Mouse (Mus musculus) frontal cortex, postnatal 36 days (tissue): ENCODE measurements around the gene E130114P18Rik.

Experiments used
- DNase-seq, 2 experiments: peaks; one replicate each; pipeline ENCODE4 v3.0.0; 2022; ENCODE audit warnings: low spot score in 2 of 2

The E130114P18Rik gene

DNA sequence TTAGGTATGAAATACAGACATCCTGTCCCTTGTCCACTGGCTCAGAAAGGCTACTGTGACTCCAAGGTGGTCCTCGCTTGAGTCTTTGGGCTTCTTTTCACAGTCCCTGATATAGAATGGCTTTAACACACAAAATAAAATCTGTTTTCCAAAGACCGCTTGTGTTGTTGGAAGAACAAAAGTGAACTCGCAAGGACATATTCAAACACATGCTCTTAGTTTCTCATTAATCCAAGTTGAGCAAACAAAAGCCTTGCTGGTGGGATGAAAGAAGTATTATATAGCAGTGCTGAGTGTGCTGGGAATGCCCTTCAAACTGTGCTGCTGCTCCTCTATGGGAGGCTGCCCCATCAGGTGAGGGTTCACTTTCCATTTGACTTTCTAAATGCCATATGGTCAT, 169.7 kb downstream of the E130114P18Rik start:
- no peak for DNase-seq

DNA sequence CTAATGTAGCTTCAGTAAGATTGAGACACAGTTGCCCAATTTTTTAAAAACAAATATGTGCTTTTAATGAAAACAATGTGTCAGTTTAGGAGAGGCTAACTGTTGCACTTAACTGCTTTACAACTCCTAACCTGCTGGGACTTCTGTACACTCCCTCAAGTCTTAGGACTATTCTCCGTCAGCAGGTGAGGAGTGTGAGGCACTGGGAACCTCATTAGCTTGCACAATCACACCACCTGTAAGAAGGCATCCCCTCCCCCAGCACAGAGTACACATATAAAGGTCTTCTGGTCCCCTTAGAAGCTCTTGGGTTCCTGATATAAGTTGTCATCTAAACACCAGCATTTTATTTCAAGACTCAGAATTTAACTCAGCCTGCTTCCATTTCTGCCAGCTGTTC, 170.7 kb downstream of the E130114P18Rik start:
- no peak for DNase-seq

DNA sequence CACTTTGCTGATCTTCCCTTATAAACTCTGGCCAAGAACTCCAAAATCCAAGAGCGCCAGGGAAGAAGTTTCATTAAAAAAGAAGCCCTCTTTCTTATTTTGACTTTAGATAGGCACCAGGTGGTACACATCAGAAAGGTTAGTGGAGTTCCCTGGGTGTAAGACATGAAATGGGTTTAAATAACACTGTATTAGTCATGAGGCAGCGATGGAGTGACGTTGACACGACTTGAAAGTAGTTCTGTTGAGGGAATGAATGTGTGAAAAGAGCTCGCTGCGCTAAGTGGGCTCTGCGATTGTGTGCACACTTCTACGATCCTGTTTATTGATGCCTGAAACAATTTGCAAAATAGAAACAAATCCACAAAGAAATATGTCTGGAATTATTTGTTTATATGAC, 171.4 kb downstream of the E130114P18Rik start:
- DNase-seq, result no peak

DNA sequence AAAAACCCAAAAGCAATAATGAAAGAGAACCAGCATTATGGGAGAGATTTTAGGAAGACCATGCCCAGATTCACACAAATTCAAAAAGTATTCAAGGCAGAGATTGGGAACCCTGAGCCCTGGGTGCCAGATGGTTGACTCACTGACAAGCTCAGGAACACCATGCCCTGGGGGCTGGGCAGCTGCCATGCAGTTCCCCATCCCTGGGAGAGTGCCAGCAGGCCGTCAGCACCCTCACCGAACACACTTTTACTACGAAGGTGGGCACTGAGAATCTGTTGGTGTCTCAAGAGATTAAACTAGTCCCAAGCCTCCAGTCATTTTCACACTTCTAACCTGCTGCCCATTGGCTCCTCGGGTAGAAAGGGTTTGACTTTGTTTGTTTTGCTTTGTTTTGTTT, 175.3 kb downstream of the E130114P18Rik start:
- DNase-seq, result no peak

DNA sequence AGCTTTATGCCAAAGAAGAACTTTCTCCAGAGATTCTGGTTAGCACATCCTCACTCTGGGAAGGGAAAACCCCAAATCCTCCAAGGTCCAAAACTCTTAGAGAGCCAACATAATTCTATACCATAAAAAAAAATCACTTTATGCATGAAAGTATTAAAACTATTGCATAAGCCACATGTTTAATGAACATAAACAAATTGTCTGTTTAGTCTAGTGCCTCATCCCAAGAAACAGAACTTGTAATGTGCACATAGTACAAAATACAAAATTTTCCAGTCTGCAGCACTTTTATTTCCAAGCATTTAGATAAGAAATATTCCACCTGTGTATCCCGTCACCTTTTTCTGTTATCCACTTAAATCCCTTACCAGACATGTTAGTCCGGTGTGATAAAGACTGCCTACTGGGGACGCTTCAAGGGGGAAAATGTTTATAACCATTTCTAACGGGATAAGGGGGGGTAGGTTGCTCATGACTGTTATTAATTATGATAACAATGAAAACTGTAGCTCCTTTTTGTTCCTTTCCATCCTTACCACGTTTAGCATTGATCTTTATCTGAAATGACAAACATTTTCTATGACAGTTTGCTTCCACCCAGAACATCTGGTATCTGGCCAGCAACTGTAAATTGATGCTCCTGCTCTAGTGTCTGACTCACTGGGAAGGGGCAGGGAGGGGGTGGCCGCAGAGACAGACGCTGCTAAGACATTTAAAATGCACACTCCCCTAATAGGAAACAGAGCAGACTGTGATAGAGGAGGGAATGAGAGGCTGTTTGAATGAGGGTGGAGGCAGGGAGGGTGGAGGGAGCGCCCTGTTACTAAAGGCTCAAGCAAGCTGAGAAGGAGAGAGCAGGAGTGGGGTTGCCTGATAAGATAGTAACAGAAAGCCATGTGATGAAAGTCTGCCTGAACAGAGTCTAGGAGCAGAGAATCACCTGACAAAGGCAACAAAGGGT, 176.7 kb downstream of the E130114P18Rik start:
- DNase-seq, result no peak

DNA sequence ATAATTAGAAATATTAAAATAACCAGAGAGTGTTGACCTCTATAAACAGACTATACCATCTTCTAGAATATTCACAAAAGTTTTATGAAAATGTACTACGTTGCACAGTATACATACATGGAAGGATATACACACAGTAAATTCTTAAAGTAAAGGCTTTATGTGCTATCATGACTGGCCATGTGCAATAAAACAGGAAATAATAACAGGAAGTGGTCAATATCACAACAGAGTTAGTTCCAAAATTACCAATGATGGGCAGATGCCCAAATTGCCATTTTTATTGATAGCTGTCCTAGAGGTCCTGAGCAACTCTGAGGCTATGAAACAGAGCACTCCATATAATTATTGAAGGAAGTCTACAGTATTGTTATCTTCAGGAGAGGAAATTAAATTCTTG, 180.4 kb downstream of the E130114P18Rik start:
- DNase-seq, result no peak

DNA sequence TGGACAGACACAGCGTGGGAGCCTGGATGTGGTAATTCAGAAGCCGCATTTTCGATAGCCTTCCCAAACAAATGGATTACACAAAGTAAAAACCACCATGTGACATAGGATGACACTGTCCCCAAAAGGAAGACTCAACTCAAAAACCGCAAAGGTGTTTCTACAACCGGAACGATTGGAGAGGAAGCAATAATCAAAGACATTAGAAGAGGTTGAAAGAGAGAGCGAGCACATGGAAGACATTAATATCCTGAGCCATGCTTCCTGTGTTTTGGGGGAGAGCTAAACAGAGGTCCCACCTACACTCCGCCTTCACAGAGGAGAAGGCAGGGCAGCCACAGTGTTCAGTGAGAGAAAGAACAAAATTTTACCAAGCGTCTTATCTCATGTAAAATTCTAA, 181.5 kb downstream of the E130114P18Rik start:
- no peak for DNase-seq

DNA sequence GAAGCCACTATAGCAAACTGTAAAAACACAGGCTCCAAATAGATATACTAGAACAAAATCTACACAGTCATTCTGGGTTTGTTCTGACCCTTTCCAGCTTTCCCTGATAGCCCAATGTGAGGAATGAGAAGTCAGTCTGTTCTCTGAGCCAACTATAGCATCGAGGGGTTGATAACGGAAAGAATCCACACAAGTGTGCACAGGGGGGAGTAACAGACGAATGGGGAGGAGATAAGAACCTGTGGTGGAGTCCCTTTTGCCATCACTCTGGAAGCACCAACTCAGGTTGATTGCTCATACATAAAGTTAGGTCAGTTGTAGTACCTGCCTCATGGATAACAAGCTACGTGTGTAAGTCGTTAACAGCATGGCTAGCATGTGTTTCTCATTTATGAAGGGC, 184.0 kb downstream of the E130114P18Rik start:
- no peak for DNase-seq

DNA sequence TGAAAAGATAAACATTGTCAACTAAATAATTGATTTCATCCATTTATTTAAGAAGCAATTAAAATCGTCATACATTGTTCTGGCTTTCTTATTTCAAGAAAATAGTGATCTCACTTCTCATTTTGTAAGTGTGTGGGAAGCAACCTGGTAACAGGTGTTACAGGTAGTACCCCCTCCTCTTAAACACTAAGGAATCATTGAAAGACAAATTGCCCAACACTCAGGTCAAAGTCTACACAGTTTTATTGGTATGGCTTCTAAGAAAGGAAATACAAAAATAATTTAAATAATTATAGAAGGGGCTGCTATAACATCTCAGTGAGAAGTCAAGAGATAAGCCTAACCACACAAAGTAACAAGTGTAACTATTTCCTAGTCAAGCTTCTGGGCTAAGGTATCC, 188.1 kb downstream of the E130114P18Rik start:
- DNase-seq, result no peak

DNA sequence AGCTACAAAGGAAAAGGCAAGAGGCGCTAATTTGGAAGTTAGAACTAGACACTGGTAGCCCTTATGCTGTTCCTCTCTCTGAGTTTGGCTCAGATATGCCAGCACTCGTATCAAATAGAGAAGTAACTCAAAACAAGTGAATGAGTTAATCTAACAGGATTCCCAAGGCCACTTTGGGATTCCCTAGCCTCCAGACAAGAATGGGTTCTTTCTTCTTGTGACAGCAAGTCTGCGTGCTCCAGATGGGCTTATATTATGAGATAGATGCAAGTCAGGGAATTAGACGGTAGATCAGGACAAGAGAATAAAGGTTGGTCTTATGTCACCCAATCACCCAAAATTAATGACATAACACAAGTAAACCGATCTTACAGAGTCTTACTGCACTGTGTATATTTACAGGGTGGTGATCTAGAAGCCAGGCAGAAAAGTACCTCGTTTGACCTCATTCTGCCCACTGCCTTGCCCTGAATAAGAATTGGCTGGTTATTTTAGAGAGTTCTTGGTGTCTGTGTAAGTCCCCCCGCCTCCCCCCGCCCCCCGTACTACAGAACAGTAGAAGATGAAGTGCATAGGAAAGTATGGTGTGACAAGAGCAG, 190.4 kb downstream of the E130114P18Rik start:
- no peak for DNase-seq

DNA sequence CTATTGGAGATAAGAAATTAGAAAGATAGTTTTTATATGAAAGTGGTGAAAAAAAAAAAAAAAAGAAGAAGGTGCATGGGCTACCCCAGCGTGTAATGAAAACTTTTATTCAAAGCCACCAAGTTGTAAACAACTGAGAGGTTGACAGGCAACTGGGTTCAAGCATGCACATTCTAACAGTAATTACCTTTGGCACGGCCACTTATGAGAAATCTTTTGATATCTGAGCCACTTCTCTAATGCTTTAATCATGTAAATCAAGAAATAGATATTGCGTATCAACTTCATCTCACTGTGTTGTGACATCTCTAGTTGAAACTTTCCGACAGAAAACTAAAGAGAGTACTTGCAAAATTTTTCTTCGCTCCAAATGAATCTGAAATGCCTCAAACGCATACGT, 192.7 kb downstream of the E130114P18Rik start:
- DNase-seq, result no peak

DNA sequence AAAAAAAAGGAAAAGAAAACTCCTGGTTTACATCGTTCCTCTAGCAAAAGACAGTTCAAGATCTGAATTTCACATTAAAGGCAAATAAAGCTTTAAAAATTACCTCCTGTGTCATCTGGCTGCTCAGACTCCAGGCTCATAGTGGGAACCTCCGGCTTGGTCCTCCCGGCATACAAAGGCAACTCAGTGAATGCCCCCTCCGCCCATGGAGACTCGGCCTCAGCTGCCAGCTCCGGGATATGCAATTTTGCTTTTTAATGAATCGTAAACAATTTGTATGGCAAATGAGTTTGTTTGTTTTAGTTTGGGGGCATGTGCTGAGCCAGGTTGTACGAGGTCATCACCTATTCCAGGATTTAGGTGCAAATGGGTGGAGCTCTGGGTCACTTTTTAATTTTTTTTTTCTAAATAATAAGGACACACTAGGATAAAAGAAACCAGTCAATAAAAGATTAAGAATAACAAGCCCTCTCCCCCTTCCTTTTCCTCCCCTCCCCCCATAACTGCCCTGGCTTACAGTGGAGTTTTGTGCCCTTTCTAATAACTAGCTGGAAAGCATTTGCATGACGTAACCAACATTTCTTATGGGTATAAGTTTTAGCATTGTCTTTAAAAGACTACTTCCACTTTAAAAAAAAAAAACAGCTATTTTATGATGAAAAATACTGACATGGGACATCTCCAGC, 193.3 kb downstream of the E130114P18Rik start:
- DNase-seq, result no peak

DNA sequence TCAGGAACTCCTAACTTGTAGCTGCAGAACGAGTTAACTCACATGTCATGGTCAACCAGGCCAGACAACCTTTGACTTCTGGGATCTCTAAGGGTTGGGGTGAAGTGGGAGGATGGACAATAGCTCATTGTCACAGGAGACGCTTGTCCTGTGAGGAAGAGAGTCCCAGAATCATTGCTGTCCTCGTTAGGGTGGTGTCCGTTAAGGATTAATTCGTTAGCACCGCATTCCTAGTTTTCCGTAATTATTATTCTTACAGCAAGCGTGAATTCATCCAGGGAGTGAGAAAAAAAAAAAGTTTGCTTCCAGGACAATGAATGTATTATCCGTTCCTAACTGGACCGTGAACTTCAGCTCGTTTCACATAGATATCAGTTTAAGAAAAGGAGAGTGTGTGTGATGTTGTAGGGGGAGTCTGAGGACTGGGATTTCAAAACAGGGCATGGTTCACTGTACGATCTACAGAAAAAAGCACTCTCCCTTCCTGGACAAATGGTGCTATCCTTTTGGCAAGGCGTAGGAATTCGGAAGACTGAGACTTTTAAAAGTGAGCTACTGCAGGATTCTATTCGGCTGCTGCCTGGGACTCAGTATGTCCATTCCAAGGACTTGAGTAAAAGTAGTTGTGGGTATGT, 195.0 kb downstream of the E130114P18Rik start:
- peak in 1 of 2 experiments; percentile 29 for DNase-seq

DNA sequence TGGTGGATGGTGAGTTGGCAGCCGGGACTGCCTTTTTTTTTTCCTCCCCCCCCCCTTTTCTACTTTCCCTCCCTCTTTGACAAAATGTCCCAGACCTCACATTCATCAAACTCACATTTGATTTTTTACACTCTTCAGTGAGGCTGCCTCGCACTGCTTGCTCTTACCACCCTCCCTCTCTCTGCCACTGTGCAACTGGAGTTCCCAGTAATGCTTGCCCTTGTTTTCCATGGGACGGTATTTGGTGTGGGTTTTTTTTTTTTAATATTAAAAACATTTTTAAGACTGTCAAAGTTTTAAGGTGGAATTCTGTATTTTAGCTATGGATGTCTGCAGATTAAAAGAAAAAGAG, 195.8 kb downstream of the E130114P18Rik start:
- no peak for DNase-seq

DNA sequence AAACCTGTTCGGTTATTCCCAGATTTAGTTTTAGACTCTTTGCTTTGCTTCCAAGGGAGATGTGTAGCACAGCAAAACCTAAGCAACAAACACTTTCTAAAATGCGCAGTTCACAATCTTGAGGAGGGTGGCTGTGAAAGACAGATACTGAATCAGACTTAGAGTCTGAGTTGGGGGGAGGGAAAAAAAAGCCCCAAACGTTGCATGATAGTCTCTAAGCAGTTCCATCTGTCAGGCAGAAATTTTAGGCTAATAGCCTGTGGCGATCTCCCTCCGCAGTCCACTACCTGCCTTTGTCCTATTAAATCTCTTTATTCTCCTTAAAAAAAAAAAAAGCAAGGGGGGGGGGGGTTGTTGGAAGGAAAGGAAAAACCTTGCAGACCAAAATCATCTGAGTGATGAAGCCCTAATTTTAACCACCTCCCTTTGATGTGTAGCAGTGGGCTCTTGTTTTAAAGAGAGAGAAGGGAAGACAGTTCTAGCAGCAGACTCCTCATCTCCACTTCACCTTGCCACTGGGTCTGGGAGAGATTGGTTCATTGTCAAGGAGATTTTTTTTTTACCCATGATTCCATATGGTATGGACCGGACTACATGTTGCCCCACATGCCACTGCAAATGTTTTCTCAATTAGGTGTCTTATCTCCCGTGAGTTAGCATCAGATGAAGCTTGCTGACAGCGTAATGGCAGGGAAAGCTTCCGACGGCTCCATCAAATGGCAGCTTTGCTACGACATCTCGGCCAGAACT, 196.4 kb downstream of the E130114P18Rik start:
- DNase-seq, result no peak

DNA sequence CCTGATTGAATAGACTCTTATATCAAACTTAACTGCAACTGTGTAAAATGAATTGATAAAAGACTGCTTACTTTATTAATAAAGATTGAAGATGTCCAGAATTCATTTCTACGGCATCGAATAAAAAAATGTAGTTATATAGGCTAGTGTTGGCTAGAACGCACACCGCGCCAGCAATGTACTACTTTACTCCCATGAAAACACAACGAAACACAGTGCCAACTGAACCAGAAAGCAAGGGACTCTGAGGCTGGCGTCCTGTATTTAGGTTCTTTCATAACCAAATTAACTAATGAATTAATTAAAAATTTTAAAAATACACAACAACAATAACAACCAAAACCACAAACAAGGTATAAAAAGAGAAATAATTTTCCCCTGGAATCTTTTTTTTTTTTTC, 197.0 kb downstream of the E130114P18Rik start:
- DNase-seq, result no peak

DNA sequence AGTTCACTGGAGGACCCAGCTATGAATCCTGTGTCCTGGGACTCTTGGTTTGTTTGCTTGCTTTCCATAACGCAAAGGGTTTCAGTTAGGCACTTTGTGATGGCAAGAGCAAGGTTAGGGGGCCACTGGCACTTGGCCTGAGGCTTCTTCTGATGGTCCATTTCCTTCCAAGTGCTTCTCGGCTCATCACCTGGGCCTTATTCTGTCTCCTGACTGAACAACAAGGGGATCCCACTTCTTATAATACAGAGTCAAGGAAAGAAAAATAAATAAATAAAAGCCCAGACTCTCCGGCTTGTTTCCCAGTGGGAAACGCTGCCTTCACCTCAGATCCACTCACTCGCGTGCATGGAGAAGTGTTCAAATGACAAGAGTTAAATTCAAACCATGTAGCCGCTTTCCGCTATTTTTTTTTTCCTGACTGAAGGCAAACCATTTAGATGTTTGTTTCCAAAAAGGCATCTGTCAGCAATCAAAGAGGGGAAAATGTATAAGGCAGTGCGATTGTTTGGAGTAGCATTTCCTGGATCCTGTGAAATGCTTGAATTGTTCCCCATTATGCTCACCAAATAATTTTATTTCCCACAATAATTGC, 199.2 kb downstream of the E130114P18Rik start:
- no peak for DNase-seq

DNA sequence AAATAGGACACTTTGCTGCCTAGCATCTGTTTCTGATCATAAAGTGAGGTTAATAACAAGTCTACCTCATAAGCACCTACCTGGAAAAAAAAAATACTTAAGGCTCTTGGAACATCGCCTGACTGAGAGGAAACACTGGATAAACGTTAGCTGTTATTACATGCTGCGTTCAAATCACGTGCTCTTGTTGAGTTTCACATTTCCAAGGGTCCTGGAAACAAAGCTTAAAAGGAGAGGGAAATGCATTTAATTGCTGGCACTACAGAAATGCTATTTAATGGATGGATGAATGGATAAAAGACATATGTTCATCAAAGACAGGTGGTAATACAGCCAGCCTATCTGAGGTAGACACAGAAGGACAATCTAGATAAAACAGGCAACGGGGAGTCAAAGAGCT, 200.4 kb downstream of the E130114P18Rik start:
- no peak for DNase-seq

DNA sequence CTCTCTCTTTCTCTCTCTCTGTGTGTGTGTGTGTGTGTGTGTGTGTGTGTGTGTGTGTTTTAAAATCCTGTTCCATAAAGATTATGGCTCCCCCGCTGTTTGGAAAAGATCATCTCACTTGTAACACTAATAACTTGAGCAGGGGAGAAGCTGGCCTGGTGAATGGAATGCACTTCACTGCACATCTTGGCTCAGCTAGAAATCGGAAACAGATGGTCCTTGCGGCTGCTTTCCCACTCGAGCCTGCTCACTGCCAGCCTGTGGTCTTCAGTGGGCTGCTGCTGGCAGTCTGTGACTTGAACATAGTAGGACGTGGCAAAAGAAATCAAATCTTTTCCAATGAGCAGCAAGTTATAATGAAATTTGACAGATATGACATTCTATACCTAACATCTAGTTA, 202.4 kb downstream of the E130114P18Rik start:
- DNase-seq, result peak; percentile 55 to 64

DNA sequence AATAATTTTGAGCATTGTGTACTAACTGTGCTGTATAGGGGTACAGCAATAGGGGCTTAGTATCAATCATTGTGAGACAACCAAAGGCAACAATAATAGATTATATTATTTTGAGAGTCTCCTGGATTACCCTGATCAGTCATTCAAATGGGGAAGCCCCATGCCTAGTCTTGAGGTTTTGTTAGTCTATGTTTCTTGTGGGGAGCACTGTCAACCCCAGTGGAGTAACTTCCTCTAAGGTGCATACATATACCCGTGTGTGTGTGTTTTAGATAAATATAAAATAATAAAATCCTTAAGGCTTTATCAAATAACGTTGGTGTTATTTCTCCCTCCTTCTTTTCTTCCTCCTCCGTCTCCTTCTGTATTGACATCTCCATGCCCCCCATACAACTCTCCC, 208.6 kb downstream of the E130114P18Rik start:
- DNase-seq, result no peak

DNA sequence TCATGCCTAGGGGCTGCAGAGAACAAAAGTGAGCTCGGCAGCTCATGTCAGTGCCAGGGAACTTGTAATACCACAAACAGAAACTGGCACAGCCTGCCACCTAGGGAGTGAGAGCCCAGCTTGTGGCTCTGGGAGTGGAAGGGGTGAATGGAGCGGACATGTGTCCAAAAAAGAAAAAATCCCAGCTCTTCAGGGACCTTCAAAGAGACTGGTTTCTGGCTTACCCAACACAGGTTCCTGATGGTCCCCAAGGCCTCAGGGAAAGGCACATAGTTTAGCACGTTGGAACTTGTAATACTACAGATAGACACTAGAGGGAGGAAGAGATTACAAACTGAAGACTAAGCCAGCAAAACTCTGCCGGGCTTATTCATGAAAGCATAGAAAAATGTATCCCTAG, 213.2 kb downstream of the E130114P18Rik start:
- no peak for DNase-seq
